Mouse (Mus musculus) embryonic facial prominence, embryonic 12.5 days (tissue): Measurements from ENCODE around the gene Gpx8. TPM values are rescaled to one million over a fixed set of nuclear protein-coding genes. Genes with fewer than 3 reads are reported as not detected.

Experiments
- microRNA counts: library from miRNA; unstranded; fragments of <30 nt; microRNA quantifications from one replicate; lab custom pipeline; 2017
- microRNA-seq: library from miRNA; unstranded; fragments of <30 nt; microRNA quantifications from one replicate; pipeline ENCODE4, GENCODE M21; 2017
- polyA plus RNA-seq: library from polyadenylated mRNA; unstranded; fragments of >200 nt; fragmentation: Nextera tagmentation; extraction: Ambion mirVana; gene quantifications from 2 replicates; pipeline ENCODE4 v1.2.1, GENCODE M21; 2016

Gpx8 gene
- polyA plus RNA-seq, 1 experiment from 2014 or later = 164 TPM

MicroRNA genes within 50 kb of the gene (microRNA counts, 519-probe panel; counts per million panel counts)
- microRNA mmu-miR-449a (lab: Ali Mortazavi, UCI) = 460 counts per million, percentile 65 among the panel's probes with 10 or more counts
- 460 counts per million, percentile 65 among the panel's probes with 10 or more counts for microRNA mmu-miR-449b (lab: Ali Mortazavi, UCI)
- microRNA mmu-miR-449c (lab: Ali Mortazavi, UCI) = 460 counts per million, percentile 65 among the panel's probes with 10 or more counts

Small RNA genes within 50 kb of the gene (microRNA-seq; reads per million reads assigned to microRNA genes)
- gene Mir449a (191 reads per million, percentile 61 among the genes with 10 or more reads in this experiment), gene Mir449b (not detected), gene Mir449c (0.91 reads per million)

Other genes with a start within 250 kb of the Gpx8 start
- 34.4 and 38.2 TPM in 2 replicates for gene Plpp1, start 245.6 kb downstream of the Gpx8 start, polyA plus RNA-seq
- gene Mtrex, start 119.0 kb downstream of the Gpx8 start, polyA plus RNA-seq = 92.6 and 93.6 TPM in 2 replicates
- 40.9 and 42.9 TPM in 2 replicates for gene Dhx29, start 119.0 kb downstream of the Gpx8 start, polyA plus RNA-seq
- 0.53 and 0.79 TPM in 2 replicates for gene Ccno, start 58.6 kb downstream of the Gpx8 start, polyA plus RNA-seq
- 0.24 and 0.26 TPM in 2 replicates for gene Mcidas, start 52.6 kb downstream of the Gpx8 start, polyA plus RNA-seq
- gene Cdc20b, start 11.3 kb downstream of the Gpx8 start, polyA plus RNA-seq = not detected in 2 replicates
- gene Gzma, start 54.6 kb upstream of the Gpx8 start, polyA plus RNA-seq = not detected in 2 replicates
- gene Esm1, start 163.2 kb upstream of the Gpx8 start, polyA plus RNA-seq = 2.1 and 2.5 TPM in 2 replicates
- not detected in 2 replicates for gene Gzmk, start 179.5 kb upstream of the Gpx8 start, polyA plus RNA-seq
- 7.1 and 8.3 TPM in 2 replicates for gene BC067074, start 246.7 kb upstream of the Gpx8 start, polyA plus RNA-seq